Mouse (Mus musculus) ES-Bruce4 (cell line): ENCODE measurements at regions not wholly inside any gene's neighbourhood (a gene's known extent, or its start where the extent isn't known, plus 50 kb on each side); places are given as distances from the start of the nearest gene placed in this dataset.

Experiments used
- H3K27ac ChIP-seq: 2 replicates; pipeline ENCODE4 v1.5.1; 2012; ENCODE audit warnings: low read length, inconsistent platforms; ENCODE audit not compliant: insufficient read depth
- H3K27me3 ChIP-seq: 2 replicates; pipeline ENCODE4 v1.6.1; 2012; ENCODE audit warnings: mild to moderate bottlenecking, low read length, inconsistent platforms; ENCODE audit not compliant: control insufficient read depth, poor library complexity, insufficient read depth, severe bottlenecking
- H3K36me3 ChIP-seq: 2 replicates; pipeline ENCODE4 v1.6.1; 2012; ENCODE audit warnings: inconsistent platforms, mild to moderate bottlenecking, low read length, moderate library complexity; ENCODE audit not compliant: control insufficient read depth, poor library complexity, insufficient read depth, severe bottlenecking
- H3K4me1 ChIP-seq: one replicate; pipeline ENCODE4 v1.8.1; 2011; ENCODE audit warnings: low read length; ENCODE audit not compliant: control insufficient read depth, insufficient read depth
- H3K4me3 ChIP-seq: 2 replicates; pipeline ENCODE4 v1.5.1; 2011; ENCODE audit warnings: low read depth, mild to moderate bottlenecking, low read length
- H3K9ac ChIP-seq: 2 replicates; pipeline ENCODE4 v1.6.1; 2012; ENCODE audit warnings: low read depth, mild to moderate bottlenecking, inconsistent platforms; ENCODE audit not compliant: poor library complexity, severe bottlenecking
- H3K9me3 ChIP-seq: replicated peaks from 2 replicates; pipeline ENCODE4 v1.6.1; 2012; ENCODE audit warnings: mild to moderate bottlenecking, low read length, inconsistent platforms; ENCODE audit not compliant: control insufficient read depth, poor library complexity, insufficient read depth, severe bottlenecking
- CTCF ChIP-seq: IDR thresholded peaks from one replicate; pipeline ENCODE4 v1.8.1; 2011; ENCODE audit warnings: low read depth, low read length
- EP300 ChIP-seq: IDR thresholded peaks from 2 replicates; pipeline ENCODE4 v1.6.1; 2011; ENCODE audit warnings: low read depth, low read length; ENCODE audit not compliant: insufficient read depth
- POLR2A ChIP-seq: IDR thresholded peaks from one replicate; pipeline ENCODE4 v1.8.1; 2011; ENCODE audit warnings: low read length; ENCODE audit not compliant: insufficient read depth

GRCm38 (mm10) chr1:159398643-159399042 lies 124.9 kb upstream of the Tnr start:
- Histone ChIP-seq H3K27me3 (no peaks in the 10 kb centered on the region), H3K4me1 (no peaks in the 10 kb centered on the region), H3K9ac (no peak overlapping the region), H3K27ac (no peak overlapping the region), H3K36me3 (no peaks in the 10 kb centered on the region), H3K4me3 (no peak overlapping the region), H3K9me3 (no peaks in the 10 kb centered on the region)
- no peak for TF ChIP-seq EP300

GRCm38 (mm10) chr1:159406317-159406716 lies 117.3 kb upstream of the Tnr start:
- H3K4me1 ChIP-seq = no peaks in the 10 kb centered on the region
- H3K27me3 ChIP-seq = no peaks in the 10 kb centered on the region
- H3K27ac ChIP-seq = no peak overlapping the region
- H3K9ac ChIP-seq = no peak overlapping the region
- TF ChIP-seq CTCF (no peak), POLR2A (no peak), EP300 (no peak)
- no peaks in the 10 kb centered on the region for H3K36me3 ChIP-seq
- H3K9me3 ChIP-seq = no peaks in the 10 kb centered on the region
- no peak overlapping the region for H3K4me3 ChIP-seq

GRCm38 (mm10) chr1:159406781-159407180 lies 116.8 kb upstream of the Tnr start:
- TF ChIP-seq EP300 (no peak), POLR2A (no peak), CTCF (no peak)

GRCm38 (mm10) chr1:159413374-159413773 lies 110.2 kb upstream of the Tnr start:
- Histone ChIP-seq H3K4me1 (peaks cover 2% of the 10 kb centered on the region), H3K27ac (no peak overlapping the region), H3K9ac (no peak overlapping the region), H3K36me3 (no peaks in the 10 kb centered on the region), H3K9me3 (no peaks in the 10 kb centered on the region), H3K27me3 (no peaks in the 10 kb centered on the region), H3K4me3 (no peak overlapping the region)
- TF ChIP-seq EP300 (no peak), POLR2A (no peak), CTCF (no peak)

More at GRCm38 (mm10) chr1:159406781-159407180, 116.8 kb upstream of the Tnr start:
- H3K27ac ChIP-seq = no peak overlapping the region
- H3K36me3 ChIP-seq = no peaks in the 10 kb centered on the region
- no peaks in the 10 kb centered on the region for H3K4me1 ChIP-seq
- no peak overlapping the region for H3K4me3 ChIP-seq
- H3K27me3 ChIP-seq = no peaks in the 10 kb centered on the region
- H3K9ac ChIP-seq = no peak overlapping the region
- no peaks in the 10 kb centered on the region for H3K9me3 ChIP-seq

GRCm38 (mm10) chr1:159415656-159416055 lies 107.9 kb upstream of the Tnr start:
- Histone ChIP-seq H3K9ac (no peak overlapping the region), H3K27me3 (no peaks in the 10 kb centered on the region), H3K27ac (no peak overlapping the region), H3K9me3 (no peaks in the 10 kb centered on the region), H3K4me1 (peaks cover 2% of the 10 kb centered on the region), H3K4me3 (no peak overlapping the region), H3K36me3 (no peaks in the 10 kb centered on the region)
- TF ChIP-seq EP300 = no peak
- no peak for TF ChIP-seq POLR2A
- no peak for TF ChIP-seq CTCF

- Histone ChIP-seq H3K27me3 (no peaks in the 10 kb centered on the region), H3K4me1 (peaks cover 2% of the 10 kb centered on the region), H3K36me3 (no peaks in the 10 kb centered on the region), H3K4me3 (no peak overlapping the region), H3K9ac (no peak overlapping the region), H3K27ac (no peak overlapping the region), H3K9me3 (no peaks in the 10 kb centered on the region)
- TF ChIP-seq EP300 (no peak), POLR2A (no peak), CTCF (no peak)
These were observed 106.4 kb upstream of the Tnr start for GRCm38 (mm10) chr1:159417176-159417575.
